Mouse (Mus musculus) ES-CJ7 (cell line): ENCODE data around the gene Tex35.

Source experiments
- DNase-seq: peaks from one replicate; pipeline ENCODE4 v3.0.0; 2011; ENCODE audit warnings: low read depth, low spot score

Gene Tex35

GRCm38 (mm10) chr1:157049886-157050285 is 58.6 kb downstream of the Tex35 start:
- no peak for DNase-seq
